Mouse (Mus musculus) heart, embryonic 15.5 days (tissue): ENCODE results near the gene Meis1. TPM values are rescaled to one million over a fixed set of nuclear protein-coding genes. Genes with fewer than 3 reads are reported as not detected.
A peak's percentile ranks its signal among the peaks of the same experiment; 100 is the strongest.

Source experiments
- ATAC-seq: fragments of 200-750 bp; cut with Nextera tagmentation; replicated peaks from 2 replicates; pipeline ENCODE4 v1.8.0; 2017; ENCODE audit warnings: low read depth, moderate TSS enrichment; ENCODE audit not compliant: insufficient number of reproducible peaks, insufficient read depth, low FRiP score
- H3K27ac ChIP-seq: fragments of 300-500 bp; sonication (generic); 2 replicates; pipeline ENCODE4 v1.5.1; 2015; ENCODE audit warnings: mild to moderate bottlenecking, inconsistent platforms
- H3K27me3 ChIP-seq: fragments of 300-500 bp; sonication (generic); 2 replicates; pipeline ENCODE4 v1.6.1; 2015; ENCODE audit warnings: inconsistent platforms
- H3K36me3 ChIP-seq: fragments of 300-500 bp; sonication (generic); 2 replicates; pipeline ENCODE4 v1.6.1; 2015; ENCODE audit warnings: mild to moderate bottlenecking, inconsistent platforms
- H3K4me1 ChIP-seq: fragments of 300-500 bp; sonication (generic); replicated peaks from 2 replicates; pipeline ENCODE4 v1.6.1; 2015; ENCODE audit warnings: inconsistent platforms
- H3K4me2 ChIP-seq: fragments of 300-500 bp; sonication (generic); 2 replicates; pipeline ENCODE4 v1.6.1; 2015; ENCODE audit warnings: inconsistent platforms, mild to moderate bottlenecking, moderate library complexity
- H3K4me3 ChIP-seq: fragments of 300-500 bp; sonication (generic); 2 replicates; pipeline ENCODE4 v1.5.1; 2015; ENCODE audit warnings: mild to moderate bottlenecking, inconsistent platforms
- H3K9ac ChIP-seq: fragments of 300-500 bp; sonication (generic); 2 replicates; pipeline ENCODE4 v1.6.1; 2015; ENCODE audit warnings: mild to moderate bottlenecking, inconsistent platforms
- H3K9me3 ChIP-seq: fragments of 300-500 bp; sonication (generic); replicated peaks from 2 replicates; pipeline ENCODE4 v1.6.1; 2016; ENCODE audit warnings: inconsistent platforms
- whole genome bisulfite sequencing: fragments of 180-500 bp; shearing (Covaris S2); methylation state at CpG from one replicate; pipeline ENCODE4 v1.1.7; 2015; ENCODE audit warnings: mixed read lengths; 5-methylcytosine and 5-hydroxymethylcytosine counted together
- polyA plus RNA-seq: library from polyadenylated mRNA; unstranded; fragments of >200 nt; fragmentation: Nextera tagmentation; extraction: Ambion mirVana; gene quantifications from 2 replicates; pipeline ENCODE4 v1.2.1, GENCODE M21; 2015

Meis1 gene
- polyA plus RNA-seq, 1 experiment from 2014 or later = 51.8 TPM

GRCm38 (mm10) chr11:18880806-18881205, 138.0 kb downstream of the Meis1 start:
- Histone ChIP-seq H3K27ac (no peak overlapping the region), H3K9me3 (no peaks in the 10 kb centered on the region), H3K4me1 (peaks cover 27% of the 10 kb centered on the region), H3K4me2 (no peak overlapping the region), H3K36me3 (peaks cover 10% of the 10 kb centered on the region; the same call in 1 of the 2 replicates), H3K4me3 (no peak overlapping the region), H3K9ac (no peak overlapping the region), H3K27me3 (no peaks in the 10 kb centered on the region; the same call in 1 of the 2 replicates)
- ATAC-seq = no peak
- WGBS = 72% methylated on average over 5 of the region's 5 CpGs

- H3K4me2 ChIP-seq = peak overlapping the region; percentile 93
- no peak for ATAC-seq
- H3K9ac ChIP-seq = no peak overlapping the region
- WGBS = 14% methylated on average over 1 of the region's 1 CpGs
- peaks cover 10% of the 10 kb centered on the region; the same call in 1 of the 2 replicates for H3K36me3 ChIP-seq
- peaks cover 3% of the 10 kb centered on the region; the same call in 1 of the 2 replicates for H3K27me3 ChIP-seq
- H3K4me1 ChIP-seq = peaks cover 35% of the 10 kb centered on the region
- H3K4me3 ChIP-seq = no peak overlapping the region
- no peaks in the 10 kb centered on the region for H3K9me3 ChIP-seq
- peak overlapping the region; percentile 95; the same call in 1 of the 2 replicates for H3K27ac ChIP-seq
Observed at GRCm38 (mm10) chr11:18879456-18879818, 139.3 kb downstream of the Meis1 start.

- no peak for ATAC-seq
Observed at GRCm38 (mm10) chr11:18878748-18879455, 139.9 kb downstream of the Meis1 start.

GRCm38 (mm10) chr11:18878016-18878415, 140.8 kb downstream of the Meis1 start:
- Histone ChIP-seq H3K27ac (peak overlapping the region; percentile 95), H3K4me3 (peak overlapping the region; percentile 60), H3K27me3 (peaks cover 5% of the 10 kb centered on the region; the same call in 1 of the 2 replicates), H3K36me3 (peaks cover 4% of the 10 kb centered on the region; the same call in 1 of the 2 replicates), H3K4me2 (peak overlapping the region; percentile 93), H3K9me3 (no peaks in the 10 kb centered on the region), H3K9ac (peak overlapping the region; percentile 61), H3K4me1 (peaks cover 37% of the 10 kb centered on the region)
- ATAC-seq = no peak
- under 1% methylated on average over 18 of the region's 18 CpGs for WGBS

More at GRCm38 (mm10) chr11:18878748-18879455, 139.9 kb downstream of the Meis1 start:
- WGBS = 2% methylated on average over 13 of the region's 13 CpGs
- Histone ChIP-seq H3K27me3 (peaks cover 5% of the 10 kb centered on the region; the same call in 1 of the 2 replicates), H3K9me3 (no peaks in the 10 kb centered on the region), H3K27ac (peak overlapping the region; percentile 95), H3K4me3 (peak overlapping the region; percentile 60), H3K36me3 (peaks cover 6% of the 10 kb centered on the region; the same call in 1 of the 2 replicates), H3K9ac (peak overlapping the region; percentile 61), H3K4me2 (peak overlapping the region; percentile 93), H3K4me1 (peaks cover 38% of the 10 kb centered on the region)

- peak overlapping the region; percentile 61 for H3K9ac ChIP-seq
- peak overlapping the region; percentile 60 for H3K4me3 ChIP-seq
- peaks cover 5% of the 10 kb centered on the region; the same call in 1 of the 2 replicates for H3K27me3 ChIP-seq
- H3K4me1 ChIP-seq = peaks cover 37% of the 10 kb centered on the region
- no peaks in the 10 kb centered on the region for H3K9me3 ChIP-seq
- 0% methylated on average over 25 of the region's 27 CpGs for WGBS
- H3K36me3 ChIP-seq = peaks cover 4% of the 10 kb centered on the region; the same call in 1 of the 2 replicates
- H3K27ac ChIP-seq = peak overlapping the region; percentile 95
- H3K4me2 ChIP-seq = peak overlapping the region; percentile 93
- ATAC-seq = peak; percentile 90
Observed at GRCm38 (mm10) chr11:18877626-18878011, 141.2 kb downstream of the Meis1 start.

GRCm38 (mm10) chr11:18876886-18877625, 141.7 kb downstream of the Meis1 start:
- H3K4me3 ChIP-seq = peak overlapping the region; percentile 60
- no peaks in the 10 kb centered on the region for H3K36me3 ChIP-seq

GRCm38 (mm10) chr11:18875911-18876885, 142.6 kb downstream of the Meis1 start:
- H3K27me3 ChIP-seq = peaks cover 8% of the 10 kb centered on the region; the same call in 1 of the 2 replicates
- peaks cover 43% of the 10 kb centered on the region for H3K4me1 ChIP-seq
- 28% methylated on average over 27 of the region's 27 CpGs for WGBS
- peak overlapping the region; percentile 75 for H3K27ac ChIP-seq
- H3K4me2 ChIP-seq = peak overlapping the region; percentile 93
- ATAC-seq = no peak
- H3K36me3 ChIP-seq = no peaks in the 10 kb centered on the region
- peak overlapping the region; percentile 62 for H3K9ac ChIP-seq
- no peaks in the 10 kb centered on the region for H3K9me3 ChIP-seq
- peak overlapping the region; percentile 60 for H3K4me3 ChIP-seq

More at GRCm38 (mm10) chr11:18876886-18877625, 141.7 kb downstream of the Meis1 start:
- peak; percentile 37 for ATAC-seq
- H3K27ac ChIP-seq = peak overlapping the region; percentile 75
- WGBS = under 1% methylated on average over 40 of the region's 40 CpGs
- H3K4me2 ChIP-seq = peak overlapping the region; percentile 93
- H3K27me3 ChIP-seq = peaks cover 5% of the 10 kb centered on the region; the same call in 1 of the 2 replicates
- H3K9ac ChIP-seq = peak overlapping the region; percentile 62
- no peaks in the 10 kb centered on the region for H3K9me3 ChIP-seq
- peaks cover 37% of the 10 kb centered on the region for H3K4me1 ChIP-seq

- Histone ChIP-seq H3K9me3 (no peaks in the 10 kb centered on the region), H3K9ac (peak overlapping the region; percentile 49), H3K36me3 (no peaks in the 10 kb centered on the region), H3K27me3 (peaks cover 11% of the 10 kb centered on the region; the same call in 1 of the 2 replicates), H3K4me1 (peaks cover 45% of the 10 kb centered on the region), H3K4me3 (peak overlapping the region; percentile 40), H3K27ac (peak overlapping the region; percentile 75), H3K4me2 (peak overlapping the region; percentile 93)
- 7% methylated on average over 27 of the region's 27 CpGs for WGBS
- ATAC-seq = no peak
Observed at GRCm38 (mm10) chr11:18875001-18875902, 143.5 kb downstream of the Meis1 start.

- Histone ChIP-seq H3K27me3 (peaks cover 16% of the 10 kb centered on the region), H3K9ac (peak overlapping the region; percentile 49), H3K4me2 (peak overlapping the region; percentile 93), H3K4me3 (peak overlapping the region; percentile 40), H3K36me3 (no peaks in the 10 kb centered on the region), H3K9me3 (no peaks in the 10 kb centered on the region), H3K4me1 (peaks cover 41% of the 10 kb centered on the region), H3K27ac (peak overlapping the region; percentile 75; the same call in 1 of the 2 replicates)
- ATAC-seq = no peak
- 12% methylated on average over 18 of the region's 18 CpGs for WGBS
Observed at GRCm38 (mm10) chr11:18874278-18875000, 144.3 kb downstream of the Meis1 start.
